Mouse (Mus musculus) intestine, embryonic 15.5 days (tissue): Measurements from ENCODE around the gene Ang2. TPM values are rescaled to one million over a fixed set of nuclear protein-coding genes. Genes with fewer than 3 reads are reported as not detected.
A peak's percentile ranks its signal among the peaks of the same experiment; 100 is the strongest.

ENCODE experiments used
- ATAC-seq: fragments of 200-750 bp; cut with Nextera tagmentation; 2 replicates; pipeline ENCODE4 v1.8.0; 2017; ENCODE audit warnings: moderate TSS enrichment, moderate library complexity
- H3K27ac ChIP-seq: fragments of 300-500 bp; sonication (generic); 2 replicates; pipeline ENCODE4 v1.5.1; 2015; ENCODE audit warnings: mild to moderate bottlenecking, inconsistent platforms
- H3K27me3 ChIP-seq: fragments of 300-500 bp; sonication (generic); replicated peaks from 2 replicates; pipeline ENCODE4 v1.6.1; 2015; ENCODE audit warnings: inconsistent platforms
- H3K36me3 ChIP-seq: fragments of 300-500 bp; sonication (generic); 2 replicates; pipeline ENCODE4 v1.6.1; 2015; ENCODE audit warnings: inconsistent platforms
- H3K4me1 ChIP-seq: fragments of 300-500 bp; sonication (generic); replicated peaks from 2 replicates; pipeline ENCODE4 v1.6.1; 2015; ENCODE audit warnings: inconsistent platforms
- H3K4me2 ChIP-seq: fragments of 300-500 bp; sonication (generic); replicated peaks from 2 replicates; pipeline ENCODE4 v1.6.1; 2015; ENCODE audit warnings: mild to moderate bottlenecking, inconsistent platforms
- H3K4me3 ChIP-seq: fragments of 300-500 bp; sonication (generic); replicated peaks from 2 replicates; pipeline ENCODE4 v1.5.1; 2015; ENCODE audit warnings: inconsistent platforms
- H3K9ac ChIP-seq: fragments of 300-500 bp; sonication (generic); 2 replicates; pipeline ENCODE4 v1.6.1; 2015; ENCODE audit warnings: inconsistent platforms
- H3K9me3 ChIP-seq: fragments of 300-500 bp; sonication (generic); 2 replicates; pipeline ENCODE4 v1.6.1; 2016; ENCODE audit warnings: inconsistent platforms
- WGBS: fragments of 180-500 bp; shearing (Covaris S2); methylation state at CpG from one replicate; pipeline ENCODE4 v1.1.7; 2015; 5-methylcytosine and 5-hydroxymethylcytosine counted together
- polyA plus RNA-seq: library from polyadenylated mRNA; unstranded; fragments of >200 nt; fragmentation: Nextera tagmentation; extraction: Ambion mirVana; gene quantifications from 2 replicates; pipeline ENCODE4 v1.2.1, GENCODE M21; 2015

The Ang2 gene
- polyA plus RNA-seq, 1 experiment from 2014 or later: not detected

GRCm38 (mm10) chr14:51146685-51147084 lies 52.3 kb downstream of the Ang2 start, which contains the start of gene Rnase1:
Gene Rnase1 (minus strand): TSS chr14:51146785.
- no peaks in the 10 kb centered on the region for H3K27me3 ChIP-seq
- 0 out of 2 replicates have a peak within 1 kb of the TSS, but pooled peaks have one; percentile 40 for H3K27ac ChIP-seq
- no peak within 1 kb of the TSS for H3K4me2 ChIP-seq
- WGBS: 63% methylated on average over 2 of the region's 2 CpGs
- no peaks in the 10 kb centered on the region for H3K36me3 ChIP-seq
- no peak for ATAC-seq
- H3K9ac ChIP-seq: no peak within 1 kb of the TSS
- H3K4me1 ChIP-seq: no peaks in the 10 kb centered on the region; the same call in 1 of the 2 replicates
- H3K9me3 ChIP-seq: no peaks in the 10 kb centered on the region
- no peak within 1 kb of the TSS for H3K4me3 ChIP-seq

DNA sequence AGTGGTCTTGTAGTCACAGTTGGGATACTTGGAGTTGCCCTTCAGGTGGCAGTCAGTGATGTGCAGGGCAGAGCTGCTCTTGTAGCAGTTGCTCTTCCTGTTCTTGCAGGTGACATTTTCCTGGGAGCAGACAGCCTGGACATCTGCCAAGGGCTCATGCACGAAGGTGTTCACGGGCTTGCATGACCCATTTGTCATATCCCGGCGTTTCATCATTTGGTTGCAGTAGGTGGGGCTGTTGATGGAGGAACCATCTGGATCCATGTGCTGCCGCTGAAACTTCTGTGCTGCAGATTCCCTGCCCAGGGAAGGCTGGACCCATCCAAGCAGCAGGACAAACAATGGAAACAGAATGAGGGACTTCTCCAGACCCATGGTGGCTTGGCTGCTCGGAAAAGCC lies 53.4 kb downstream of the Ang2 start:
- Histone ChIP-seq H3K4me2 (no peak overlapping the region), H3K9me3 (no peaks in the 10 kb centered on the region), H3K4me1 (no peaks in the 10 kb centered on the region; the same call in 1 of the 2 replicates), H3K9ac (no peak overlapping the region), H3K27ac (no peak overlapping the region), H3K4me3 (no peak overlapping the region), H3K36me3 (no peaks in the 10 kb centered on the region), H3K27me3 (no peaks in the 10 kb centered on the region)
- 76% methylated on average over 6 of the region's 6 CpGs for WGBS
- no peak for ATAC-seq

Other genes with a start within 250 kb of the Ang2 start
- gene Pnp2, start 243.2 kb downstream of the Ang2 start, polyA plus RNA-seq: 2.6 and 3.0 TPM in 2 replicates
- 0.33 and 0.43 TPM in 2 replicates for gene Rnase10, start 191.4 kb downstream of the Ang2 start, polyA plus RNA-seq
- not detected in 2 replicates for gene Rnase9, start 157.3 kb downstream of the Ang2 start, polyA plus RNA-seq
- not detected in 2 replicates for gene Rnase11, start 149.0 kb downstream of the Ang2 start, polyA plus RNA-seq
- gene Rnase12, start 141.5 kb downstream of the Ang2 start, polyA plus RNA-seq: 0.48 and 0.68 TPM in 2 replicates
- gene Olfr750, start 124.7 kb downstream of the Ang2 start, polyA plus RNA-seq: not detected in 2 replicates
- 209 and 240 TPM in 2 replicates for gene Rnase4, start 108.1 kb downstream of the Ang2 start, polyA plus RNA-seq
- 51.6 and 73.0 TPM in 2 replicates for gene Ang, start 108.0 kb downstream of the Ang2 start, polyA plus RNA-seq
- gene Eddm3b, start 84.7 kb downstream of the Ang2 start, polyA plus RNA-seq: not detected in 2 replicates
- gene Rnase6, start 75.2 kb downstream of the Ang2 start, polyA plus RNA-seq: 1.3 and 2.0 TPM in 2 replicates
- 27.9 and 88.1 TPM in 2 replicates for gene Rnase1, start 52.4 kb downstream of the Ang2 start, polyA plus RNA-seq
- not detected in 2 replicates for gene Rnase2b, start 36.9 kb downstream of the Ang2 start, polyA plus RNA-seq
- gene Ear14, start 4.2 kb upstream of the Ang2 start, polyA plus RNA-seq: not detected in 2 replicates
- gene Rnase2a, start 57.0 kb upstream of the Ang2 start, polyA plus RNA-seq: not detected in 2 replicates
- not detected in 2 replicates for gene Gm7247, start 162.6 kb upstream of the Ang2 start, polyA plus RNA-seq
- not detected in 2 replicates for gene Vmn2r88, start 211.7 kb upstream of the Ang2 start, polyA plus RNA-seq